Mouse (Mus musculus) liver, embryonic 13.5 days (tissue): ENCODE measurements around the gene Dlx4. TPM values are rescaled to one million over a fixed set of nuclear protein-coding genes. Genes with fewer than 3 reads are reported as not detected.

Experiments used
- ATAC-seq: fragments of 200-750 bp; cut with Nextera tagmentation; 2 replicates; pipeline ENCODE4 v1.8.0; 2017; ENCODE audit warnings: low read depth, mild to moderate bottlenecking, moderate number of reproducible peaks, moderate library complexity
- DNase-seq: peaks from one replicate; pipeline ENCODE4 v3.0.0; 2022
- H3K27ac ChIP-seq: fragments of 300-500 bp; sonication (generic); 2 replicates; pipeline ENCODE4 v1.5.1; 2015; ENCODE audit warnings: moderate library complexity, mild to moderate bottlenecking, inconsistent platforms
- H3K27me3 ChIP-seq: fragments of 300-500 bp; sonication (generic); 2 replicates; pipeline ENCODE4 v1.6.1; 2015; ENCODE audit warnings: mild to moderate bottlenecking, inconsistent platforms
- H3K36me3 ChIP-seq: fragments of 300-500 bp; sonication (generic); 2 replicates; pipeline ENCODE4 v1.6.1; 2015; ENCODE audit warnings: mild to moderate bottlenecking, inconsistent platforms
- H3K4me1 ChIP-seq: fragments of 300-500 bp; sonication (generic); replicated peaks from 2 replicates; pipeline ENCODE4 v1.6.1; 2015; ENCODE audit warnings: inconsistent platforms
- H3K4me2 ChIP-seq: fragments of 300-500 bp; sonication (generic); 2 replicates; pipeline ENCODE4 v1.6.1; 2015; ENCODE audit warnings: inconsistent platforms, mild to moderate bottlenecking, moderate library complexity
- H3K4me3 ChIP-seq: fragments of 300-500 bp; sonication (generic); replicated peaks from 2 replicates; pipeline ENCODE4 v1.5.1; 2015; ENCODE audit warnings: mild to moderate bottlenecking, inconsistent platforms
- H3K9ac ChIP-seq: fragments of 300-500 bp; sonication (generic); 2 replicates; pipeline ENCODE4 v1.6.1; 2015; ENCODE audit warnings: mild to moderate bottlenecking, inconsistent platforms
- H3K9me3 ChIP-seq: fragments of 300-500 bp; sonication (generic); replicated peaks from 2 replicates; pipeline ENCODE4 v1.6.1; 2016; ENCODE audit warnings: inconsistent platforms
- WGBS: fragments of 180-500 bp; shearing (Covaris S2); methylation state at CpG from one replicate; pipeline ENCODE4 v1.1.7; 2015; ENCODE audit not compliant: insufficient replicate concordance; 5-methylcytosine and 5-hydroxymethylcytosine counted together
- polyA plus RNA-seq: library from polyadenylated mRNA; unstranded; fragments of >200 nt; fragmentation: Nextera tagmentation; extraction: Ambion mirVana; gene quantifications from 2 replicates; pipeline ENCODE4 v1.2.1, GENCODE M21; 2015

The Dlx4 gene
- polyA plus RNA-seq, 1 experiment from 2014 or later, result 0.09 TPM

DNA sequence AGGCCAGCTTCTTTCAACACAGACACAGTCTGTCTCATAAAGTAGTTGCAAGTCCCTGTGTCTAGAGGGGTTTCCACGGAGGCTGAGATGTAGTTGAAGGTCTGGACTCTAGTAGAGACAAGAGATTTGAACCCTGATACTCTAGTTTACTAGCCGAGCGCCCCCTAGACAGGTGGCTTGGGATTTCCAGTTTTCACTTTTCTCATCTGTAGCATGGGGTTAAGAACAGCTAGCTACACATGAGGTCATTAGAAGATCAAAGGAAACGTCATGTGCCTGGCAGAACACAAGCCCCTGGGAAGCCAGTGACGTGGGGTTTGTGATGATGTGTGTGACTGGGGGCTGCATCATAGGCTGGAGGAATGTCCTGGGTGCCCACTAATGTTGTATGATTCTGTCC is 11.3 kb upstream of the Dlx4 start:
- DNase-seq, result no peak
- Histone ChIP-seq H3K27me3 (peaks cover 32% of the 10 kb centered on the region), H3K9ac (no peak overlapping the region), H3K27ac (no peak overlapping the region), H3K9me3 (no peaks in the 10 kb centered on the region), H3K36me3 (no peaks in the 10 kb centered on the region), H3K4me3 (no peak overlapping the region), H3K4me1 (no peaks in the 10 kb centered on the region), H3K4me2 (no peak overlapping the region)
- ATAC-seq, result no peak
- 44% methylated on average over 5 of the region's 5 CpGs for WGBS

DNA sequence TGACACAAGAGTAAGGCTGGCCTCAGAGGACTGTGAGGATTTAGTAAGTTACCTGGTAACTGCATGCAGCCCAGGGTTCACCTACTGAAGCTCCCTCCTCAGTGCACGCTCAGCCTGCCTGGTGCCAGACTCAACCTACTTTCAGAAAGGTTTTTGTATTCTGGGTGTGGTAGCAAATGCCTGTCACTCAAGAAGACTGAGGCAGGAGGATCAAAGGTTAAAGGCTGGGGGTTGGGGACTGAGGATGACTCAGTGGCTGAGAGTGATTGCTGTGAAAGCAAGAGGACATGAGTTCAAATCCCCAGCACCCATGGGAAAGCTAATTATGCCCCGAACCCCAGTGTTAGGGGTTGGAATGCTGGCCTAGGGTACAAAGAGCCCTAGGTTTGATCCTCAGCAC is 9.4 kb upstream of the Dlx4 start:
- 64% methylated on average over 2 of the region's 2 CpGs for WGBS
- H3K36me3 ChIP-seq, result no peaks in the 10 kb centered on the region
- peaks cover 45% of the 10 kb centered on the region for H3K27me3 ChIP-seq
- H3K9me3 ChIP-seq, result no peaks in the 10 kb centered on the region
- H3K4me1 ChIP-seq, result no peaks in the 10 kb centered on the region
- no peak overlapping the region for H3K9ac ChIP-seq
- H3K27ac ChIP-seq, result no peak overlapping the region
- no peak for ATAC-seq
- no peak for DNase-seq
- H3K4me2 ChIP-seq, result no peak overlapping the region
- H3K4me3 ChIP-seq, result no peak overlapping the region

DNA sequence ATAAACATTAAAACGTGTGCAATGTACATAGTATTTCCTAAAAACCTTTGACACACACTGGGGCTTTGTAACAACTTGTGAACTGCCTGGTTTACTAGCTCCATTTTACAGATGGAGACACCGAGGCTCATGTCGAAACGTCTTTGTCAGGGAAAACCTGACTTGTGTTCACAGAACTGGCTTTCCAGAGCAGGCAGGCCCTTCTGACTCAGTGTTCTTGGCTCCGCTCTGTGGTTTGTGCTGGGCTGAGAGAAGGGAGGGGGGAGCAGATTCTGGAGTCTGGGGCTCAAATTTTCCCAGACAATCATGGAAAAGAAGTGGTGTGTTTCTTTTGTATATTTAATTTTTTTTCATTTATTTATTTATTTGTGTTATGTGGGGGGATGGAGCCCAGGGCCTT is 7.6 kb upstream of the Dlx4 start:
- no peak for ATAC-seq
- no peak overlapping the region for H3K4me2 ChIP-seq
- WGBS, result 58% methylated on average over 5 of the region's 5 CpGs
- H3K27ac ChIP-seq, result no peak overlapping the region
- DNase-seq, result no peak
- H3K27me3 ChIP-seq, result peaks cover 57% of the 10 kb centered on the region
- no peak overlapping the region for H3K9ac ChIP-seq
- H3K4me3 ChIP-seq, result no peak overlapping the region
- H3K36me3 ChIP-seq, result no peaks in the 10 kb centered on the region
- no peaks in the 10 kb centered on the region for H3K9me3 ChIP-seq
- H3K4me1 ChIP-seq, result no peaks in the 10 kb centered on the region

DNA sequence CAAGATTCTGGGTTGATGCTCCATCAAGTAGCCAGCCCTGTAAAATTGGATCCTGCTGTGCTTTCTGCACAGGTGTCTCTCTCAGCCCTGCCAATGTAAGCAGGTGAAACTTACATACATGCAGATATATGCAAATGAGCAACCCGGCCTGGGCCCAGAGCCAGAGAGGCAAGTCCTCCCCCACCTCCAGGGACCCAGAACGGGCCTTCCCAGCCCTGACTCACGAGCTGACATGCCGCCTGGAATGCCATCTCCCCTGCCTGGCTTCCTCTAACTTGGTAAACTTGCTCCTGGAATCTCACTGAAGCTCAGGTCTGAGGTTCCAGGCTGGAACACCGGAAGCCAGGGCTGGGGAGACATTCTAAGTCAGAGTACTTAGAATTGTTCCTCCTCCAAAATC is 7.1 kb upstream of the Dlx4 start:
- H3K9ac ChIP-seq, result no peak overlapping the region
- H3K4me3 ChIP-seq, result no peak overlapping the region
- H3K27ac ChIP-seq, result no peak overlapping the region
- no peaks in the 10 kb centered on the region for H3K4me1 ChIP-seq
- ATAC-seq (no peak), DNase-seq (no peak)
- 39% methylated on average over 5 of the region's 5 CpGs for WGBS
- H3K27me3 ChIP-seq, result peaks cover 63% of the 10 kb centered on the region
- H3K36me3 ChIP-seq, result no peaks in the 10 kb centered on the region
- no peaks in the 10 kb centered on the region for H3K9me3 ChIP-seq
- no peak overlapping the region for H3K4me2 ChIP-seq

DNA sequence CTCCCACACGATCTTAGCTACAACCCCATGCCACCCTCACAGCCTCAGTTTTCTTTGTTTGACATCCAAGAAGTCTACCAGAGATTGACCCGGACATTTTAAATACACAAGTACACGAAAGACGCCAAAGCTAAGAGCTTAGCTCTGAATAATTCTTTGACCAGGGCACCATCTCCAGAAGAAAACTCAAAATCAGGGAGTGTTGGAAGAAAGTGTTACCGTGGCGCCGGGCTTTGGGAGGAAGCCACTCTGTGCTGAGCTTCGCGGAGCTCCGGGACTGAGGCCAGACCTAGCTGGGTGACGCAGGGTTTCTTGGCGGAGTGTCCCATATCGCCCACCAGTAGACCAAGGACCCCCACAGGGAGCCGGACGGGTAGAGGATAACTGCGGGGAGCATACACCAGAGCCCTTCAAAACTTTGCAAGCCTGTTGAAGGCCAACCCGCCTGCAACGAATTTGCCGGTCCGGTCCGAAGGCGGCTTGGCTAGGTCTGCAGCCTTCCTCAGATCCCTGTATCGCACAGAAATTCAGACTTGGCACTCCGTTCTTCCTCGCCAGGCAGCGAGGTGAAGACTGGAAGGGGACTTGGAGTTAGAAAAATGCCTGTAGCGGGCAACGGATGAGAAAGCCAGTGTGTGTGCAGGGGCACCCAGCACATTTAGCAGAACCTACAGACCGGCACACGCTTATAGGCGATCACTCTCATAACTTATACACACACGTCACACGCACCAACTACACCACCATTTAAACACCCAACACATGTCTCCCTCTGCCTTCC is 4.4 kb upstream of the Dlx4 start:
- H3K4me2 ChIP-seq, result no peak overlapping the region
- H3K4me3 ChIP-seq, result no peak overlapping the region
- DNase-seq, result no peak
- WGBS, result 3% methylated on average over 33 of the region's 33 CpGs
- H3K27ac ChIP-seq, result no peak overlapping the region
- H3K36me3 ChIP-seq, result no peaks in the 10 kb centered on the region
- H3K27me3 ChIP-seq, result peaks cover 88% of the 10 kb centered on the region
- peaks cover 8% of the 10 kb centered on the region for H3K4me1 ChIP-seq
- no peak for ATAC-seq
- H3K9ac ChIP-seq, result no peak overlapping the region
- no peaks in the 10 kb centered on the region for H3K9me3 ChIP-seq

DNA sequence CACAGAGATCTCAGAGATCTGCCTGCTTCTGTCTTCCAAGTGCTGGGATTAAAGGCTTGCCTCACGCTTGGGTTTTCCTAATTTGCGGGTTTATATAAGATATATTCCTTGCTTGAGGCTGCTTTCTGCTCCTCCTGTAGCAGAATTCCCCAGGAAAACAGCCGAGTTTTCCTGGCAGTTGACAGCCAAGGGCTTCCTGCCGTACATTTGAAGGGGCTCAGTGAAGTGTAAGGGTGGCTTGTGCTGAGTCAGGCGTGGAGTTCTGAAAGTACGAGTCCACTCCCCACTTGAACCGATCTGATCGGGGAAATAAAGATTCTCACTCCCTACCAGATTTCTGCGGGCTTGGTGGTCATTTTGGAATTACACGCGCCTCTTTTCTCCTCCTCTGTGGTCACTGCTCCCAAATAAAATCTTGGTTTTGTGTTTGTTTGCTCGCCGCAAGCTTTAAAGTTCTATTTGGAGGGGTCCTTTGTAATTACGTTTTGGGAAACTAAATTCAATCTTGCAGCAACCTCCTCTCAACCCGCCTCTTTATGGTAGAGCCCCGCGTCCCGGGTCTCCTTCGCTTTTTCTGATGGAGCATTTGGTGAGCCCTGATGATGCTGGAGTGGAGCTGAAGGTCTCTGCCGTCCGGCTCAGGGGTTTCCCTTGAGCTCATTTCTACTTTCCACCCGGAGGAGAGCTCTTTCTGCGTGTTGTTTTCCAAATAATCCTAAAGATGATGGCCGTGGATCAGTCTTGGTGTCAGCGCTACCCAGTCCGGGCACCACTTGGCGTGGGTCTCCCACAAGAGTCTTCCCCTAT is 3.6 kb upstream of the Dlx4 start:
- Histone ChIP-seq H3K4me2 (no peak overlapping the region), H3K9ac (no peak overlapping the region), H3K4me1 (peaks cover 13% of the 10 kb centered on the region), H3K9me3 (no peaks in the 10 kb centered on the region), H3K36me3 (no peaks in the 10 kb centered on the region), H3K27me3 (peaks cover 94% of the 10 kb centered on the region), H3K4me3 (no peak overlapping the region), H3K27ac (no peak overlapping the region)
- no peak for ATAC-seq
- no peak for DNase-seq
- WGBS, result 3% methylated on average over 27 of the region's 27 CpGs

DNA sequence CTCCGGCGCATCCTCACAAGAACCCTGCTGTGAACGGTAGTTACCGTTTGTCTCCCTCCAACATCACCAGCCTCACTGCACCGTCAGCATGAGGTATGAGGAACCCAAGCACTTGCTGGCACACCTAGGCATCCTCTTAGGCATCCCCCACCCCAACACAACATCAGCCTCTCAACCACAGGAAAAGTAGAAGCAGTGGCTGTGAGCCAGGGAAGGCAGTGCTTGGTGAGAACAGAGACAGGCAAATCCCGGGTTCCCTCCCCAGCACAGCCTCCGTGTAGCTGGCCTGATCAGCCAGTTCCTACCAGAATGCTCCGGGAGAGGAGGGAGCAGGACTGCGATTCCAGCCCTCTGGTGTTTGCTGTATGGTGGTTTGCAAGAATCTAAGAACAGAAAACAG is 2.7 kb upstream of the Dlx4 start:
- no peak overlapping the region for H3K4me3 ChIP-seq
- DNase-seq (no peak), ATAC-seq (no peak)
- H3K4me2 ChIP-seq, result no peak overlapping the region
- 4% methylated on average over 9 of the region's 9 CpGs for WGBS
- H3K27me3 ChIP-seq, result peaks cover 100% of the 10 kb centered on the region
- no peaks in the 10 kb centered on the region for H3K36me3 ChIP-seq
- no peaks in the 10 kb centered on the region for H3K9me3 ChIP-seq
- no peak overlapping the region for H3K9ac ChIP-seq
- peaks cover 13% of the 10 kb centered on the region for H3K4me1 ChIP-seq
- H3K27ac ChIP-seq, result no peak overlapping the region

DNA sequence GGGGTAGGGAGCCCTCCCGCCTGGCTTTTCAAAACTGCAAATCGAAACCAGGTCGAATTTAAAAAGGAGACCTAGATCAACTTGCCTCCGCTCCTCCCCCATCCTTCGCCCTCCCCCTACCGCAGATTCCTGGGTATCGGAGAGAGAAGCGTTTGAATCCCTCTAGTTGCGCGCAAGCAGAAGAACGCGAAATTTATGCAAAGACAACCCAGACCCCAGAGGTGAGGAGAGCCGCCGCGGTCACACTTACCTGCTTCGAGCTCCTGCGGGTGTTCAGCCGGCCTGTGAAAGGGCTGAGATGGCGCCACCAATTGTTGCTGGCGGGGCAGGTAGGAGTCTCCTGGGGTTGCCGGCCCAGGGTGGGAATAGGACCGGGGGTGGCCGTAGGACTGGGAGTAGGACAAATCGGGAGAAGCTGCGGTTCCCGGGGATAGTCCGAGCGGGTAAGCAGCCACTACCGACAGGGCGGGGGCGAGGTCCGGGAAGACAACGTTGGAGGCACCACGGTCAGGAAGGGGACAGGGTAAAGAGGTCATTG is 1.0 kb downstream of the Dlx4 start:
- no peaks in the 10 kb centered on the region for H3K9me3 ChIP-seq
- H3K4me2 ChIP-seq, result peak overlapping the region; percentile 66
- no peak overlapping the region for H3K9ac ChIP-seq
- no peak overlapping the region for H3K27ac ChIP-seq
- DNase-seq, result no peak
- H3K36me3 ChIP-seq, result no peaks in the 10 kb centered on the region
- peak overlapping the region; percentile 52 for H3K4me3 ChIP-seq
- ATAC-seq, result no peak
- WGBS, result 1% methylated on average over 34 of the region's 34 CpGs
- H3K4me1 ChIP-seq, result peaks cover 23% of the 10 kb centered on the region
- H3K27me3 ChIP-seq, result peaks cover 100% of the 10 kb centered on the region

DNA sequence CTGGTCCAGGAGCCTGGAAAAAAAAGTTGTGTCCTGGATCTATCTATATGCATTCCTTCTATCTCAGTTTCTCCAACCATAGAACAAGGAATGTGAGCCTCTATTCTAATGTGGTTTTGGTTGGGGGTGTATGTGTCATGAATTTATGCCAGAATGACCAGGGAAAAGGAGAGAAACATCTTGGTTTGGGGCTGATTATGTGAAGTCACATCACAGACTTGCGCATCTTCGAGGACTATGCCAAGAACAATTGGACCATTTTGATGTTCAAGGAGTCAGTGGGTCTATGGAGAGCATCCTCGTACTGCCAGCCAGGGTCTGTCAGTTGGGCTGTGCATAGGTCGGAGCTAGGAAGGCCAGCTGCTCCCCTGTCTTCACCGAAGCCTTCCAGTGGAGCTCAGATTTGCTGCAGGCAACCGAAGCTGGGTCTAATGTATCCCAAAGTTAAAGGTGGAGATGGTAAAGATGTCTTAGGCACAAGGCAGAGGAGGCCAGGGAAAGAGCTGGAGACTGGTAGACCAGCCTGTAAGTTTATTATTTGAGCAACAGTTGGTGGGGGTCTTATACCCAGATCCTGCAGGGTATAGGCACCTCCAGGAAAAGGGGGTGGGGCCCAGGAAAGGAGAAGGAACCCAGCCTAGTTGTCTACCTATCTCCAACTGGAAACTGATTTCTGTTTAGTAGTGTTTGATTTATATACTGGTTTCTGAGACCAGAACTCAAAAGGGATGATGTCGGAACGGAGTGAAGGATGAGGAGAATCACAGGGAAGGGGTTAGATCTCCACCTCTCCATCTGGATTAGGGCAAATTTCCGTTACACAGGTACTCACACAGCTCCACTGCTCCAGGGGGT is 1.7 kb downstream of the Dlx4 start:
- H3K36me3 ChIP-seq, result no peaks in the 10 kb centered on the region
- H3K4me1 ChIP-seq, result peaks cover 23% of the 10 kb centered on the region
- peak overlapping the region; percentile 52 for H3K4me3 ChIP-seq
- no peaks in the 10 kb centered on the region for H3K9me3 ChIP-seq
- H3K4me2 ChIP-seq, result peak overlapping the region; percentile 66
- ATAC-seq (no peak), DNase-seq (no peak)
- no peak overlapping the region for H3K9ac ChIP-seq
- 9% methylated on average over 9 of the region's 9 CpGs for WGBS
- H3K27ac ChIP-seq, result no peak overlapping the region
- peaks cover 100% of the 10 kb centered on the region for H3K27me3 ChIP-seq

DNA sequence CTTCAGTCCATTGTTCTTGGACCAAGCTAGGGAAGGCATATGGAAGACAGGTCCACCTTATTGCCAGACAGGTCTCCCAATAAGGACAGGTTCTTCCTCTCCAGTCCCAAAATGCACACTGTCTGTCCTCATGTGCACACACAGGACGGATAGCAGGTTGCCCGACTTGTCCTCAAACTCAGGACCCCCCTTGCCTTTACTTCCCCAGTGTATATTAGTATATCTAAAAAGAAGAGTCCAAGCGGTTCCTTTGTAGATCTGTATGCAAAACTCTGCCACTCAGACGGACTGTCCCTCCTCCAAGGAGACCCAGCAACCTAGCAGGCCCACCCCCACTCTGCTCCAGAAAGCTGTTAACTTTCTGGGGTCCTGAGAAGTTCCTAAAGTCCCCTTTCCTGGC is 2.4 kb downstream of the Dlx4 start:
- ATAC-seq (no peak), DNase-seq (no peak)
- Histone ChIP-seq H3K4me1 (peaks cover 23% of the 10 kb centered on the region), H3K27ac (no peak overlapping the region), H3K4me3 (no peak overlapping the region), H3K4me2 (no peak overlapping the region), H3K9ac (no peak overlapping the region), H3K27me3 (peaks cover 100% of the 10 kb centered on the region), H3K36me3 (no peaks in the 10 kb centered on the region), H3K9me3 (no peaks in the 10 kb centered on the region)
- 6% methylated on average over 4 of the region's 4 CpGs for WGBS

DNA sequence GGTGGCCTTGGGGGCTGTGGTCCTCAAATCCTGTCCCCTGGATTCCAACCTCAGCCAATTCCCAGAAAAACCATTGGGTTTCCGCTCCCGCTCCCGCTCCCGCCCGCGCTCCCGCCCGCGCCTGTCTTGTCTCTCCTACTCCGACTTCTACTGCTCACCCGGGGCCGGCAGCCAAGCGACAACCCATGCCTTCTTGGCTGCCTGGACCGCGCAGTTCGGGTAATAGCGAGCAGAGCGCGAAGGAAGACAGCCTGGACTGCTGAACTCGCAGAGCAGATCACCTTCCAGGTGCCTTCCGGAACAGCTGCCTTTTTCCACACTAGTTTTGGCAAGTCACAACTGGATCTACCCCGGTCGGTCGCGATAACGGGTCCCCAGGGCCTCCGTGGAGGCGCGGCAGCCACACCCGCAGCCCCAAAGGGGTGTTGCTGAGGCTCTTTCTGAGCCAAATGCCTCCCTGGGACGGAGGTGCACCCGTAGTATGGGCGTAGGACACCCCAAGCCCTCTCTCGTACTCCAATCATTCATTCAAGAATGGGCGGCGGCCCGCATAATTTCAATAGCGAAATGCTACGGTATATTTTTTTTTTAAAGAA is 3.0 kb downstream of the Dlx4 start:
- Histone ChIP-seq H3K9me3 (no peaks in the 10 kb centered on the region), H3K4me1 (peaks cover 23% of the 10 kb centered on the region), H3K27ac (no peak overlapping the region), H3K27me3 (peaks cover 100% of the 10 kb centered on the region), H3K36me3 (no peaks in the 10 kb centered on the region), H3K4me3 (peak overlapping the region; percentile 18; the same call in 1 of the 2 replicates), H3K4me2 (peak overlapping the region; percentile 37), H3K9ac (no peak overlapping the region)
- WGBS, result 4% methylated on average over 39 of the region's 39 CpGs
- DNase-seq (peak; percentile 30), ATAC-seq (no peak)
